In genomic region chr6:140423846-140424200, GRCm38 (mm10) we compare ENCODE assay signal across 8 mouse cellular contexts. TPM values are rescaled to one million over a fixed set of nuclear protein-coding genes. Genes with fewer than 3 reads are reported as not detected.
DNase-seq lines count a peak whose midpoint lies in the region; ATAC-seq and TF ChIP-seq lines count a peak whose summit lies in the region.

TSS of gene Plekha5 (plus strand) at chr6:140424054.

- no peaks in the 10 kb centered on the region for H3K79me2 ChIP-seq in myocyte (ENCODE audit: control insufficient read depth, insufficient read depth)

- H3K9ac ChIP-seq in kidney, embryonic 15.5 days: peak within 1 kb of the TSS; percentile 95
- H3K9ac ChIP-seq in liver, embryonic 11.5 days (ENCODE audit: low read depth, low read length): peak within 1 kb of the TSS; percentile 80
- peak within 1 kb of the TSS; percentile 97 for H3K9ac ChIP-seq in stomach, embryonic 16.5 days (ENCODE audit: low read length)

- H3K9me3 ChIP-seq in heart, embryonic 10.5 days: no peaks in the 10 kb centered on the region; the same call in 1 of the 2 replicates
- H3K9me3 ChIP-seq in kidney, embryonic 15.5 days (replicated peaks): no peaks in the 10 kb centered on the region
- no peaks in the 10 kb centered on the region for H3K9me3 ChIP-seq in liver, embryonic 11.5 days (ENCODE audit: control insufficient read depth, low read length)
- H3K9me3 ChIP-seq in stomach, embryonic 16.5 days (replicated peaks; ENCODE audit: control insufficient read depth, low read length): no peaks in the 10 kb centered on the region

- peak within 1 kb of the TSS; percentile 74 for H3ac ChIP-seq in myocyte (ENCODE audit: control insufficient read depth, insufficient read length)

- H3K27me3 ChIP-seq in heart, embryonic 10.5 days (ENCODE audit: insufficient read depth, poor library complexity, severe bottlenecking): no peaks in the 10 kb centered on the region
- no peaks in the 10 kb centered on the region for H3K27me3 ChIP-seq in kidney, embryonic 15.5 days
- no peaks in the 10 kb centered on the region for H3K27me3 ChIP-seq in liver, embryonic 11.5 days (replicated peaks; ENCODE audit: control insufficient read depth, insufficient read depth, low read length)
- H3K27me3 ChIP-seq in myocyte (ENCODE audit: control insufficient read depth, insufficient read depth, insufficient read length): no peaks in the 10 kb centered on the region
- no peaks in the 10 kb centered on the region for H3K27me3 ChIP-seq in stomach, embryonic 16.5 days (ENCODE audit: control insufficient read depth, insufficient read depth, low read length)

- DNase-seq in urinary bladder, adult 2 months (ENCODE audit: low spot score): no peak
- no peak for DNase-seq in urinary bladder, postnatal 10 days (ENCODE audit: low spot score)
- DNase-seq in embryo, embryonic 11.5 days (ENCODE audit: low read depth, low spot score): peak; percentile 61
- DNase-seq in heart, embryonic 10.5 days (ENCODE audit: low spot score): peak; percentile 80
- DNase-seq in liver, embryonic 11.5 days (ENCODE audit: low spot score): peak; percentile 78

- peaks cover 8% of the 10 kb centered on the region; the same call in 1 of the 2 replicates for H3K4me1 ChIP-seq in heart, embryonic 10.5 days
- peaks cover 18% of the 10 kb centered on the region for H3K4me1 ChIP-seq in kidney, embryonic 15.5 days
- H3K4me1 ChIP-seq in liver, embryonic 11.5 days (replicated peaks; ENCODE audit: control insufficient read depth, insufficient read depth, low read length): no peaks in the 10 kb centered on the region
- H3K4me1 ChIP-seq in stomach, embryonic 16.5 days (ENCODE audit: control insufficient read depth, insufficient read depth, low read length): peaks cover 9% of the 10 kb centered on the region

- peak; percentile 95 for ATAC-seq in kidney, embryonic 15.5 days (replicated peaks; ENCODE audit: low FRiP score)
- ATAC-seq in liver, embryonic 11.5 days (replicated peaks; ENCODE audit: low FRiP score): peak; percentile 91
- peak; percentile 91 for ATAC-seq in stomach, embryonic 16.5 days (ENCODE audit: insufficient read depth, low FRiP score)

- peak; percentile 63 for TF ChIP-seq POLR2A in myocyte (IDR thresholded peaks at IDR 0.05; ENCODE audit: insufficient read length, low read depth)

- peak within 1 kb of the TSS; percentile 95 for H3K4me3 ChIP-seq in heart, embryonic 10.5 days
- H3K4me3 ChIP-seq in kidney, embryonic 15.5 days (replicated peaks): peak within 1 kb of the TSS; percentile 97
- peak within 1 kb of the TSS; percentile 89 for H3K4me3 ChIP-seq in liver, embryonic 11.5 days (ENCODE audit: low read depth, low read length)
- peak within 1 kb of the TSS; percentile 61 for H3K4me3 ChIP-seq in myocyte
- H3K4me3 ChIP-seq in stomach, embryonic 16.5 days (replicated peaks; ENCODE audit: low read length): peak within 1 kb of the TSS; percentile 97

- 4% methylated on average over 64 of the region's 65 CpGs for WGBS in heart, embryonic 10.5 days
- 0% methylated on average over 6 of the region's 65 CpGs for WGBS in kidney, embryonic 15.5 days
- WGBS in liver, embryonic 11.5 days: 1% methylated on average over 38 of the region's 65 CpGs
- under 1% methylated on average over 50 of the region's 65 CpGs for WGBS in stomach, embryonic 16.5 days

- peak within 1 kb of the TSS; percentile 99 for H3K27ac ChIP-seq in heart, embryonic 10.5 days
- peak within 1 kb of the TSS; percentile 93 for H3K27ac ChIP-seq in kidney, embryonic 15.5 days
- H3K27ac ChIP-seq in liver, embryonic 11.5 days (ENCODE audit: low read depth, low read length): peak within 1 kb of the TSS; percentile 77
- H3K27ac ChIP-seq in stomach, embryonic 16.5 days (ENCODE audit: low read length): peak within 1 kb of the TSS; percentile 95

- H3K36me3 ChIP-seq in heart, embryonic 10.5 days: peaks cover 3% of the 10 kb centered on the region; the same call in 1 of the 2 replicates
- peaks cover 6% of the 10 kb centered on the region; the same call in 1 of the 2 replicates for H3K36me3 ChIP-seq in kidney, embryonic 15.5 days
- no peaks in the 10 kb centered on the region; the same call in 1 of the 2 replicates for H3K36me3 ChIP-seq in liver, embryonic 11.5 days (ENCODE audit: control insufficient read depth, insufficient read depth, low read length)
- no peaks in the 10 kb centered on the region for H3K36me3 ChIP-seq in myocyte (ENCODE audit: control insufficient read depth, insufficient read depth)
- no peaks in the 10 kb centered on the region for H3K36me3 ChIP-seq in stomach, embryonic 16.5 days (ENCODE audit: control insufficient read depth, insufficient read depth, low read length)

- H3K4me2 ChIP-seq in kidney, embryonic 15.5 days: peak within 1 kb of the TSS; percentile 79
- H3K4me2 ChIP-seq in liver, embryonic 11.5 days: peak within 1 kb of the TSS; percentile 89
- H3K4me2 ChIP-seq in myocyte (ENCODE audit: low read depth): peak within 1 kb of the TSS; percentile 71
- peak within 1 kb of the TSS; percentile 65 for H3K4me2 ChIP-seq in stomach, embryonic 16.5 days (ENCODE audit: low read depth, low read length)

TF ChIP-seq in myocyte, 11 proteins besides CTCF, POLR2A, EP300 and RAD21:
- TF ChIP-seq POLR2AphosphoS2 (IDR thresholded peaks at IDR 0.05; ENCODE audit: insufficient read length, low read depth) (peak; percentile 40), USF1 (IDR thresholded peaks at IDR 0.05; ENCODE audit: low read depth) (no peak)

RNA-seq across cellular contexts. Expression of gene Plekha5, which starts in this region (rescaled TPM):
- polyA plus RNA-seq in urinary bladder, adult 2 months (2012; rRNA removed): 77.0 and 79.3 TPM in 2 replicates
- polyA plus RNA-seq in heart, embryonic 10.5 days (2016; fragmentation: Nextera tagmentation; extraction: Ambion mirVana): 18.6 and 33.8 TPM in 2 replicates
- 48.4 and 50.1 TPM in 2 replicates for polyA plus RNA-seq in kidney, embryonic 15.5 days (2015; fragmentation: Nextera tagmentation; extraction: Ambion mirVana)
- 28.6 and 30.7 TPM in 2 replicates for polyA plus RNA-seq in liver, embryonic 11.5 days (2014; fragmentation: Nextera tagmentation; extraction: Ambion mirVana)
- polyA plus RNA-seq in myocyte (2012; fragmentation: generic; extraction: Trizol): 12.2 TPM
- polyA plus RNA-seq in stomach, embryonic 16.5 days (2015; fragmentation: Nextera tagmentation; extraction: Ambion mirVana): 35.0 and 39.0 TPM in 2 replicates

Comparison
In these comparisons a context has a peak if more than half of its experiments do, and no peak if none do; other contexts are left out.
1. DNase-seq: peak in embryo, embryonic 11.5 days (single experiment), heart, embryonic 10.5 days (single experiment) and liver, embryonic 11.5 days (single experiment); none in urinary bladder, adult 2 months (single experiment) and urinary bladder, postnatal 10 days (single experiment).
2. Peak in every context shown above with its lines, with median percentiles within 50 percentile points of each other: H3K27ac ChIP-seq, H3K4me3 ChIP-seq, ATAC-seq, H3K4me2 ChIP-seq and H3K9ac ChIP-seq.